Comparison of ENCODE assay signal across 8 mouse cellular contexts in genomic region chr7:130646762-130647139, GRCm38 (mm10).
DNase-seq lines count a peak whose midpoint lies in the region; ATAC-seq and TF ChIP-seq lines count a peak whose summit lies in the region.

No protein-coding gene starts in this region.

- peak overlapping the region; percentile 81 for H3K27ac ChIP-seq in forebrain, embryonic 12.5 days
- peak overlapping the region; percentile 95 for H3K27ac ChIP-seq in limb, embryonic 13.5 days
- H3K27ac ChIP-seq in midbrain, embryonic 14.5 days (replicated peaks; ENCODE audit: low read depth, low read length), result peak overlapping the region; percentile 67
- peak overlapping the region; percentile 94 for H3K27ac ChIP-seq in stomach, embryonic 16.5 days (ENCODE audit: low read length)

- no peaks in the 10 kb centered on the region for H3K9me3 ChIP-seq in forebrain, embryonic 12.5 days
- no peaks in the 10 kb centered on the region for H3K9me3 ChIP-seq in limb, embryonic 13.5 days
- no peaks in the 10 kb centered on the region for H3K9me3 ChIP-seq in midbrain, embryonic 14.5 days (ENCODE audit: control insufficient read depth, low read length)
- H3K9me3 ChIP-seq in stomach, embryonic 16.5 days (replicated peaks; ENCODE audit: control insufficient read depth, low read length), result no peaks in the 10 kb centered on the region

- WGBS in forebrain, embryonic 12.5 days, result under 1% methylated on average over 18 of the region's 18 CpGs
- under 1% methylated on average over 18 of the region's 18 CpGs for WGBS in limb, embryonic 13.5 days
- under 1% methylated on average over 18 of the region's 18 CpGs for WGBS in midbrain, embryonic 14.5 days
- under 1% methylated on average over 18 of the region's 18 CpGs for WGBS in stomach, embryonic 16.5 days

- peaks cover 56% of the 10 kb centered on the region for H3K79me2 ChIP-seq in C2C12 (ENCODE audit: control insufficient read depth, insufficient read depth)

- H3K36me3 ChIP-seq in C2C12 (ENCODE audit: control insufficient read depth, insufficient read depth), result no peaks in the 10 kb centered on the region
- H3K36me3 ChIP-seq in forebrain, embryonic 12.5 days (replicated peaks), result no peaks in the 10 kb centered on the region
- no peaks in the 10 kb centered on the region for H3K36me3 ChIP-seq in limb, embryonic 13.5 days
- no peaks in the 10 kb centered on the region for H3K36me3 ChIP-seq in midbrain, embryonic 14.5 days (ENCODE audit: control insufficient read depth, insufficient read depth, low read length)
- H3K36me3 ChIP-seq in stomach, embryonic 16.5 days (ENCODE audit: control insufficient read depth, insufficient read depth, low read length), result no peaks in the 10 kb centered on the region

- peak overlapping the region; percentile 59 for H3K4me3 ChIP-seq in C2C12 (ENCODE audit: insufficient read depth, poor library complexity, severe bottlenecking)
- peak overlapping the region; percentile 60 for H3K4me3 ChIP-seq in forebrain, embryonic 12.5 days (replicated peaks)
- H3K4me3 ChIP-seq in limb, embryonic 13.5 days, result peak overlapping the region; percentile 70
- peak overlapping the region; percentile 47 for H3K4me3 ChIP-seq in midbrain, embryonic 14.5 days (replicated peaks; ENCODE audit: low read depth, low read length)
- peak overlapping the region; percentile 66 for H3K4me3 ChIP-seq in stomach, embryonic 16.5 days (replicated peaks; ENCODE audit: low read length)

- TF ChIP-seq CTCF in C2C12 (IDR thresholded peaks at IDR 0.05; ENCODE audit: control insufficient read depth, insufficient read depth, insufficient read length), result no peak

- H3ac ChIP-seq in C2C12 (ENCODE audit: control insufficient read depth, insufficient read length, low read depth), result peak overlapping the region; percentile 69

- peaks cover 49% of the 10 kb centered on the region for H3K4me1 ChIP-seq in forebrain, embryonic 12.5 days
- peaks cover 33% of the 10 kb centered on the region for H3K4me1 ChIP-seq in limb, embryonic 13.5 days
- peaks cover 20% of the 10 kb centered on the region for H3K4me1 ChIP-seq in midbrain, embryonic 14.5 days (ENCODE audit: control insufficient read depth, insufficient read depth, low read length)
- H3K4me1 ChIP-seq in stomach, embryonic 16.5 days (ENCODE audit: control insufficient read depth, insufficient read depth, low read length), result peaks cover 11% of the 10 kb centered on the region

- DNase-seq in adrenal gland, adult 18-20 months (ENCODE audit: low spot score in 2 of 2), result peak; percentile 67 to 74
- peak; percentile 90 for DNase-seq in heart, postnatal 4 days
- peak; percentile 77 for DNase-seq in midbrain, embryonic 14.5 days

- H3K27me3 ChIP-seq in C2C12 (ENCODE audit: control insufficient read depth, insufficient read depth, insufficient read length), result no peaks in the 10 kb centered on the region
- H3K27me3 ChIP-seq in forebrain, embryonic 12.5 days, result peaks cover 6% of the 10 kb centered on the region; the same call in 1 of the 2 replicates
- H3K27me3 ChIP-seq in limb, embryonic 13.5 days, result no peaks in the 10 kb centered on the region
- peaks cover 4% of the 10 kb centered on the region; the same call in 1 of the 2 replicates for H3K27me3 ChIP-seq in midbrain, embryonic 14.5 days (ENCODE audit: control insufficient read depth, insufficient read depth, low read length)
- H3K27me3 ChIP-seq in stomach, embryonic 16.5 days (ENCODE audit: control insufficient read depth, insufficient read depth, low read length), result no peaks in the 10 kb centered on the region

- H3K9ac ChIP-seq in forebrain, embryonic 12.5 days, result peak overlapping the region; percentile 82
- H3K9ac ChIP-seq in limb, embryonic 13.5 days, result peak overlapping the region; percentile 90
- H3K9ac ChIP-seq in midbrain, embryonic 14.5 days (replicated peaks; ENCODE audit: low read length), result peak overlapping the region; percentile 51
- H3K9ac ChIP-seq in stomach, embryonic 16.5 days (ENCODE audit: low read length), result peak overlapping the region; percentile 88

- peak overlapping the region; percentile 96 for H3K4me2 ChIP-seq in forebrain, embryonic 12.5 days
- peak overlapping the region; percentile 91 for H3K4me2 ChIP-seq in limb, embryonic 13.5 days (replicated peaks)
- H3K4me2 ChIP-seq in midbrain, embryonic 14.5 days (ENCODE audit: low read length), result peak overlapping the region; percentile 95
- peak overlapping the region; percentile 83 for H3K4me2 ChIP-seq in stomach, embryonic 16.5 days (ENCODE audit: low read depth, low read length)

- peak; percentile 70 for ATAC-seq in forebrain, embryonic 12.5 days (ENCODE audit: low FRiP score)
- ATAC-seq in limb, embryonic 13.5 days (ENCODE audit: low FRiP score, low read depth), result peak; percentile 63; the same call in 1 of the 2 replicates
- peak; percentile 62; the same call in 1 of the 2 replicates for ATAC-seq in midbrain, embryonic 14.5 days (ENCODE audit: low FRiP score, low TSS enrichment)
- ATAC-seq in stomach, embryonic 16.5 days (ENCODE audit: insufficient read depth, low FRiP score), result peak; percentile 74
- no peak for ATAC-seq in cerebellum, adult (ENCODE audit: insufficient number of reproducible peaks, low FRiP score, low TSS enrichment)

- peaks cover 48% of the 10 kb centered on the region for H3K79me3 ChIP-seq in C2C12 (ENCODE audit: low read depth)

TF ChIP-seq in C2C12, 6 proteins besides CTCF, POLR2A, EP300 and RAD21:
- TF ChIP-seq MAX (IDR thresholded peaks at IDR 0.05), result peak; percentile 35
- TF ChIP-seq FOSL1 (IDR thresholded peaks at IDR 0.05; ENCODE audit: insufficient read depth, low read length, poor library complexity, severe bottlenecking), result no peak
- peak; percentile 99 for TF ChIP-seq USF1 (IDR thresholded peaks at IDR 0.05; ENCODE audit: low read depth)
